Mouse (Mus musculus) hindbrain, embryonic 11.5 days (tissue): ENCODE data around the gene Ptpn11. TPM values are rescaled to one million over a fixed set of nuclear protein-coding genes. Genes with fewer than 3 reads are reported as not detected.
"Not testable (repeated sequence)": the region's sequence is repeated elsewhere in the genome, so short reads cannot be mapped to it uniquely, and the experiment has no call there.

Experiments used
- ATAC-seq: fragments of 200-750 bp; cut with Nextera tagmentation; 2 replicates; pipeline ENCODE4 v1.8.0; 2017; ENCODE audit warnings: mild to moderate bottlenecking, moderate TSS enrichment, moderate library complexity; ENCODE audit not compliant: low FRiP score
- DNase-seq: peaks from one replicate; pipeline ENCODE4 v3.0.0-alpha.2; 2015; ENCODE audit warnings: low spot score
- H3K27ac ChIP-seq: fragments of 300-500 bp; sonication (generic); 2 replicates; pipeline ENCODE4 v1.5.1; 2014; ENCODE audit warnings: mild to moderate bottlenecking, low read depth, low read length
- H3K27me3 ChIP-seq: fragments of 300-500 bp; sonication (generic); 2 replicates; pipeline ENCODE4 v1.6.1; 2014; ENCODE audit warnings: mild to moderate bottlenecking, low read length, moderate library complexity, mixed read lengths; ENCODE audit not compliant: control insufficient read depth, insufficient read depth
- H3K36me3 ChIP-seq: fragments of 300-500 bp; sonication (generic); 2 replicates; pipeline ENCODE4 v1.6.1; 2014; ENCODE audit warnings: mild to moderate bottlenecking, low read length, moderate library complexity, mixed read lengths; ENCODE audit not compliant: control insufficient read depth, insufficient read depth
- H3K4me1 ChIP-seq: fragments of 300-500 bp; sonication (generic); replicated peaks from 2 replicates; pipeline ENCODE4 v1.6.1; 2014; ENCODE audit warnings: low read length, mixed read lengths; ENCODE audit not compliant: control insufficient read depth, insufficient read depth
- H3K4me2 ChIP-seq: fragments of 300-500 bp; sonication (generic); replicated peaks from 2 replicates; pipeline ENCODE4 v1.6.1; 2014; ENCODE audit warnings: mild to moderate bottlenecking, low read depth, low read length
- H3K4me3 ChIP-seq: fragments of 300-500 bp; sonication (generic); 2 replicates; pipeline ENCODE4 v1.5.1; 2014; ENCODE audit warnings: low read depth, low read length
- H3K9ac ChIP-seq: fragments of 300-500 bp; sonication (generic); 2 replicates; pipeline ENCODE4 v1.6.1; 2014; ENCODE audit warnings: low read depth, low read length
- H3K9me3 ChIP-seq: fragments of 300-500 bp; sonication (generic); 2 replicates; pipeline ENCODE4 v1.6.1; 2016; ENCODE audit warnings: low read length; ENCODE audit not compliant: control insufficient read depth
- WGBS: fragments of 180-500 bp; shearing (Covaris S2); extraction: QIAGEN DNeasy Blood & Tissue Kit; methylation state at CpG from one replicate; pipeline ENCODE4 v1.1.7; 2014; 5-methylcytosine and 5-hydroxymethylcytosine counted together
- polyA plus RNA-seq: library from polyadenylated mRNA; unstranded; fragments of >200 nt; fragmentation: Nextera tagmentation; extraction: Ambion mirVana; gene quantifications from 2 replicates; pipeline ENCODE4 v1.2.1, GENCODE M21; 2014

The Ptpn11 gene
- polyA plus RNA-seq = 25.0 and 32.4 TPM in 2 replicates

DNA sequence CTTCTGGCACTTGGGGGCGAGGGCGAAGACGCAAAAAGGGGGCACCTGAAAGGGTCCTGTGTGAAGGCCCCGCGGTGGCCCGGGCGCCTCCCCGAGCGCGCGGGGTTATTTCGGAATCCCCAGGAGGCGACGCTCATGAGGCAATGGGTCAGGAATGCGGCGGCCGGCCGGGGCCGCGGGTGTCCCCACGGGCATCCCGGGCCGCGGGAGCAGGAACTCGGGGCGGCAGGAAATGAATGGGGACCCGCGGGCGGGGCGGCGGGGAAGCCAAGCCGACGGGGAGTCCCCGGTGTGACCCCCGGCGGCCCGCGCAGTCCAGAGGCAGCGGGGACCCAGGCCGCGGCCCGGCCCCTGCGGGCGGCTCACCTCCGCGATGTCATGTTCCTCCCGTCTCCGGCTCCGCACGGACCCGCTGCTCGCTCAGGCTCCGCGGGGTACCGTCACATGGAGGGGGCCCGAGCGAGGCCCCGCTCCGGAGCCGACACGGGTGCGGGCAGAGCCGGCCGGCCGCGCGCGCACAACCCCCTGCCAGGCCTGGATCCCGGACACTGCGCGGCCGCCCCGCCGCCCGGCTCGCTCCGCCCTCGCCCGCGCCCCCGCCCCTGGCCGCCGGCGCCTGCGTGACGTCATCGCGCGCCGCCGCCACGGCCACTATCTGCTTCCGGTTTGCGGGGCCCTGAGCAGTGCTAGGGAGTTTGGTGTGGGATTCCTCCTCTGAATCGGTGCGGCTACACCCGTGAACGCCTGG, at the start of gene Ptpn11:
Gene Ptpn11, minus strand, starts transcription at position 562 of the 748 bp plus-strand sequence.
- peak within 1 kb of the TSS; percentile 74 for H3K27ac ChIP-seq
- peak within 1 kb of the TSS; percentile 86 for H3K9ac ChIP-seq
- peak; percentile 93 for ATAC-seq
- peak within 1 kb of the TSS; percentile 93 for H3K4me3 ChIP-seq
- H3K4me2 ChIP-seq = peak within 1 kb of the TSS; percentile 74
- H3K4me1 ChIP-seq = peaks cover 11% of the 10 kb centered on the region
- DNase-seq = peak; percentile 93
- no peaks in the 10 kb centered on the region for H3K27me3 ChIP-seq
- no peaks in the 10 kb centered on the region for H3K9me3 ChIP-seq
- WGBS = under 1% methylated on average over 77 of the region's 98 CpGs
- H3K36me3 ChIP-seq = no peaks in the 10 kb centered on the region

DNA sequence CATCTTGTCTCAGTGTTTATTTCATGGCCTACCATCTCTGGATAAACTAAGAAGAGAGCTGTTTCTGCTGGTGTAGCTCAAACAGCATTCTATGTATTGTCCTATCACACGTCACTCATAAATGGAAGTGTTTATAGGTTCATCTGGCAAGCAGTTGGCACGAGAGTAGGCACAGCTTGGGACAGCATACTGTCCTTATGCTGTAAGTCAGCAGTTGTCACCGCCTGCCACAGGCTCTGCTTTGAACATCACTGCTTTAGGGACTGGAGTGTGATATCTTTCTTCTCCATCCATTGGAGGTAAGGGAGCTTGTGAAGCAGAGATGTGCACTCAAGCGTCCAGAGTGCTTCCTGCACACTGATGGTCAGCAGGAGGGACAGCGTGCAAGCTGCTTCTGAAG, 48.6 kb upstream of the Ptpn11 start:
- Histone ChIP-seq H3K9me3 (no peaks in the 10 kb centered on the region), H3K4me3 (no peak overlapping the region), H3K9ac (no peak overlapping the region), H3K36me3 (no peaks in the 10 kb centered on the region), H3K4me1 (no peaks in the 10 kb centered on the region), H3K4me2 (no peak overlapping the region), H3K27me3 (no peaks in the 10 kb centered on the region), H3K27ac (no peak overlapping the region)
- WGBS = 83% methylated on average over 5 of the region's 5 CpGs
- DNase-seq = no peak
- no peak for ATAC-seq

DNA sequence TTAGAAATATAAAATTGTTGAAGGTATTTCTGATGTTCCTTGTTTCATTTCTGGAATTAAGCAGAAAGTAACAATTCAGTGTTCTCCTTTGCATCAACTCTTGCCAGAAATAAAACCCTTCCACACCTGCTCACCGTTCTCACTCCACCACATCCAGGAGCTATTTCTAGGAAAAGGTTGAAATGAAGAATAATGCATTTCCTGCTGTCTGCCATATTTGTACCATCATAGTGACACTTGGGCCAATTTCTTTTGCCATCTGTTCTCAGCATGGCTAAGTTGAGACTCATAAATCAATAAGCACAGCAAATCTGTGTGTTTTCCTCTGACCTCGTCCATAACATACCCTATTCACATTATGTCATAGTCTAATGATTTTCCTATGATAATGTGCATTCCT, 47.0 kb upstream of the Ptpn11 start:
- H3K9ac ChIP-seq = no peak overlapping the region
- no peaks in the 10 kb centered on the region for H3K36me3 ChIP-seq
- WGBS = 77% methylated on average over 2 of the region's 2 CpGs

DNA sequence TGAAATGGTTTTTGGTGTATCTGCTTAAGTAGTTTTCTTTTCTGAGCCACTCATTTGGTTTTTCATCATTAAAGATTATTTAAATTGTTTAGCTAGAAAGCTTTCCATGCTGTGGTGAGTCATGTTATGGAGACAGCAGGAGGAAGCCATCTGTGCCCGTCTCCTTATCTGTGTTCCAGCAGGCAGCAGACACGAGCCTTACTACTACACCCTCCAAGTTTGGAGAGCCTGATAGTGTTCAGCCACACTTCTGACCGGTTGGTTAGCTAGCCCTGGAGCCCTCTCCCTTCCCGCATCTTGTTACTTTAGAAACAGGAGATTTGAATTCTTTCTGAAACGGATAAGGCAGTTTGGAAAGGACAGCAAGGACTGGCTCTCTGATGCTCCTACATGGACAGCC, 45.0 kb upstream of the Ptpn11 start:
- H3K27me3 ChIP-seq = no peaks in the 10 kb centered on the region
- ATAC-seq (no peak), DNase-seq (no peak)
- WGBS = 85% methylated on average over 5 of the region's 5 CpGs
- H3K27ac ChIP-seq = no peak overlapping the region
- H3K4me1 ChIP-seq = no peaks in the 10 kb centered on the region
- H3K9ac ChIP-seq = no peak overlapping the region
- H3K4me3 ChIP-seq = no peak overlapping the region
- no peaks in the 10 kb centered on the region for H3K9me3 ChIP-seq
- H3K4me2 ChIP-seq = no peak overlapping the region
- no peaks in the 10 kb centered on the region for H3K36me3 ChIP-seq

More for the DNA sequence above, 47.0 kb upstream of the Ptpn11 start:
- no peaks in the 10 kb centered on the region for H3K9me3 ChIP-seq
- no peak for DNase-seq
- H3K4me2 ChIP-seq = no peak overlapping the region
- no peak for ATAC-seq
- no peaks in the 10 kb centered on the region for H3K4me1 ChIP-seq
- H3K27me3 ChIP-seq = no peaks in the 10 kb centered on the region
- H3K4me3 ChIP-seq = no peak overlapping the region
- H3K27ac ChIP-seq = no peak overlapping the region

DNA sequence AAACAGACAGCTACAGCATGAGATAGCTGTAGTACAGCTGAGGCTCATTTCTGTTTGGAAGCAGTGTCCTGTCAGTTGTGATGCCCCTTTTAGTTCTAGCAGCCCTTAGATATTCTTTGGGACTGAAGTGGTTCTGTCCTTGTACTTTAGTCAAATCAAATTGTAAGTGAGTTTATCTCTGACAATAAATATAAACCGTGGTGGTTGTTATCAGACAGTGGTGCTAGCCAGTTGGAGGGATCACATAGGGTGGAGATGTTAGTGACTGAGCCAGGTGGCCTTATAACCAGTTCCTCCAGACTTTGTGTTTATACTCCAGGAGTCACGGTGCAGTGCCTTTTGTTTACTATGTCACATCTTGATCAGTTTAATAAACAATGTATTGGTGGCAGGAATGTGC, 42.5 kb upstream of the Ptpn11 start:
- Histone ChIP-seq H3K4me2 (no peak overlapping the region), H3K4me1 (no peaks in the 10 kb centered on the region), H3K27ac (no peak overlapping the region), H3K4me3 (no peak overlapping the region), H3K36me3 (no peaks in the 10 kb centered on the region), H3K9ac (no peak overlapping the region), H3K9me3 (no peaks in the 10 kb centered on the region), H3K27me3 (no peaks in the 10 kb centered on the region)
- DNase-seq = no peak
- 85% methylated on average over 2 of the region's 2 CpGs for WGBS
- ATAC-seq = no peak

DNA sequence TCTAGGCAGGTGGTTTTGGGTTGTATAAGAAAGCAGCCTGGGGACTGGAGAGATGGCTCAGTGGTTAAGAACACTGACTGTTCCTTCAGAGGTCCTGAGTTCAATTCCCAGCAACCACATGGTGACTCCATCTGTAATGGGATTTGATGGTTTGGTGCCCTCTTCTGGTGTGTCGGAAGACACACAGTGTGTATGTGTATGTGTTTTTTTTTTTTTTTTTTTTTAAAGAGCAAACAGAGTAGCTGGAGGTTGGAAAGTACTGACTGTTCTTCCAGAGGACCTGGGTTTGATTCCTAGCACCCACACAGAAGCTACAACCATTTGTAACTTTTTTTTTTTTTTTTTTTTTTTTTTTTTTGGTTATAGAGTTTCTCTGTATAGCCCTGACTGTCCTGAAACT, 41.6 kb upstream of the Ptpn11 start:
- ATAC-seq (no peak), DNase-seq (no peak)
- no peaks in the 10 kb centered on the region for H3K9me3 ChIP-seq
- WGBS = 95% methylated on average over 1 of the region's 1 CpGs
- no peak overlapping the region for H3K4me3 ChIP-seq
- no peaks in the 10 kb centered on the region for H3K27me3 ChIP-seq
- H3K27ac ChIP-seq = no peak overlapping the region
- H3K4me2 ChIP-seq = no peak overlapping the region
- H3K36me3 ChIP-seq = no peaks in the 10 kb centered on the region
- H3K9ac ChIP-seq = no peak overlapping the region
- no peaks in the 10 kb centered on the region for H3K4me1 ChIP-seq

DNA sequence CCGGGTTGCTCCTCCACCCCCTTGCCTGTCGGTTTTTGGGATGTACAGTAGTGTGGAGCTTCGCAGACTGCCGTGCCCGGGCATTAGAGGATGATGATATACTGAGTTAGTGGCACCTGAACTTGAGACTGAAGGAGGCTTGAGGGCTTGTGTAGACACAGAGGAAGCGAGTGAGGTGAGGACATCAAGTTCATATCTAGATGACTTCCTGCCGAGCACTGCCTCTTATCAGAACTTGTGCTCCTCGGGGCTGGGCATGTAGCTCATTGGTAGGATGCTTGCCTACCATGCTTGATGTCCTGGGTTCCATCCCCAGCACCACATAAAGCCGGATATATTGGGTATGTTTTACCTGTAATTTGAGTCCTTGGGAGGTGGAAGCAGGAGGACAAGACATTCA, 39.6 kb upstream of the Ptpn11 start:
- no peak overlapping the region for H3K4me2 ChIP-seq
- ATAC-seq (no peak), DNase-seq (no peak)
- no peaks in the 10 kb centered on the region for H3K27me3 ChIP-seq
- no peak overlapping the region for H3K9ac ChIP-seq
- H3K27ac ChIP-seq = no peak overlapping the region
- H3K4me1 ChIP-seq = no peaks in the 10 kb centered on the region
- WGBS = 93% methylated on average over 9 of the region's 9 CpGs
- H3K36me3 ChIP-seq = no peaks in the 10 kb centered on the region
- H3K9me3 ChIP-seq = no peaks in the 10 kb centered on the region
- no peak overlapping the region for H3K4me3 ChIP-seq

DNA sequence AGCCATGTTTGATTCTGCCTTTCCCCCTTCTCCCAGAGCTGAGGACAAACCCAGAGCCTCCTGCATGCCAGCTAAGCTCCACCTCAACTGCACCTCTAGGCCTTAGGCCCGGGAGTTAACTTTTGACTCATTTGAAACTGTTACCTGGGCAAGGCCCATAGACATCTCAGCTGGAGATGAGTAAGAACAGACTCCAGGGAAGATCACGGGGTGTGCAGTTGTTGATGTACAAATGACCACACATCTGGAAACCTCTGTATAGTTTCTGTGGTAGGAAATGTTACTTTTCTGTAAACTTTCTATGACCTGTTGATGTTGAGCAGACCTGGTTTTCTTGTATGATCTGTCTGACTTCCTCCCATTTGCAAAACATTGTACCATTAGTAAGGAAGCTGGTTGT, 38.0 kb upstream of the Ptpn11 start:
- no peak for DNase-seq
- Histone ChIP-seq H3K4me3 (no peak overlapping the region), H3K36me3 (no peaks in the 10 kb centered on the region), H3K9ac (no peak overlapping the region), H3K27ac (no peak overlapping the region), H3K9me3 (no peaks in the 10 kb centered on the region), H3K4me1 (no peaks in the 10 kb centered on the region), H3K4me2 (no peak overlapping the region), H3K27me3 (no peaks in the 10 kb centered on the region)
- 92% methylated on average over 2 of the region's 2 CpGs for WGBS
- no peak for ATAC-seq

DNA sequence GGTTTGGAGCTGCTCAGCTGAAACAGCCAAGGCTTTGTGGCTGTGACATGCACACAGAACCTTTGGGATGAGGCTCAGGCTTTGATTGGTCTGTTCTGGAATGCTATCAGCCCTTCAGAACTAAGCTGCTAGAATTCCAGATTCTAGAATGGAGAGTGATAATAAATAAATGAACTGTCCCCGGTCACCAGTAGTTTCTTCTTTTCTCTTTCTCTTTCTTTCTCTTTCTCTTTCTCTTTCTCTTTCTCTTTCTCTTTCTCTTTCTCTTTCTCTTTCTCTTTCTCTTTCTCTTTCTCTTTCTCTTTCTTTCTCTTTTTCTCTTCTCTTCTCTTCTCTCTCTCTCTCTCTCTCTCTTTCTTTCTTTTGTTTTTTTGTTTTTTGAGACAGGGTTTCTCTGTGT, 36.1 kb upstream of the Ptpn11 start:
- ATAC-seq, H3K4me2 ChIP-seq: not testable (repeated sequence)
- WGBS = 100% methylated on average over 1 of the region's 1 CpGs

More for the DNA sequence above, 36.1 kb upstream of the Ptpn11 start:
- not testable (repeated sequence) for H3K27ac ChIP-seq, H3K27me3 ChIP-seq, H3K9ac ChIP-seq, H3K4me3 ChIP-seq, DNase-seq, H3K4me1 ChIP-seq, H3K9me3 ChIP-seq, H3K36me3 ChIP-seq
